Mouse (Mus musculus): ENCODE results near the gene Hoxd1.

The Hoxd1 gene

DNA sequence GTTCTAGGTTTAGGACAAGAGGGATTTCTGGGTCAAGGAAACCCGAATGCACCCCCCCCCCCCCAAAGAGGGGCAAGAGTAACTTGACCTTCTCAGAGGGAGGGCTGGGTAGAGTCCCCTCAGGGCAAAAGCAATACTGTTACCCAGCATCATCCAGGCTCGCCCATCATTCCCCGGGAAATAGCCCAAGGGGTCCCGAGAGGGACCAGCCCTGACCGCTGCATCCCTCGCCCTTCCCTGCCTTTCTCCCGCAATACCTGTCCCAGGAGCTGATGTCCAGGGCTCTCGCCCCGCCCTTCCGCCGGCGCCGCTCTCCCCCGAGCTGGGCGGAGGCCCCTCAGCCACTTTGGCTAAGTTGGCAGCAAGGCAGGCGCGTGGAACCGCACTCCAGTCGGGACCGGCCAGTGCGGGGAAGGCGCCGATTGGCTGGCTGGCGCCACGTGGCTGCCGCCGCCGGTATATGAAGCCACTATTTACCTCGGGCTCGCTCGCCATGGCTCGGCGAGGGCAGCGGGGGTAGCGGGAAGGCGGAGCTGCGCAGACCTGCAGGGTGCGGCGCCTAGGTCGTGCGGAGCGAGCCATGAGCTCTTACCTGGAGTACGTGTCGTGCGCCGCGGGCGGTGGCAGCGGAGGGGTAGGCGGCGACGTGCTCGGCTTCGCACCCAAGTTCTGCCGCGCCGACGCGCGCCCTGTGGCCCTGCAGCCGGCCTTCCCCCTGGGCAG, at the start of gene Hoxd1:
Gene Hoxd1 (plus strand): TSS at position 459 of the 723 bp plus-strand sequence.
- DNase-seq: no peak

DNA sequence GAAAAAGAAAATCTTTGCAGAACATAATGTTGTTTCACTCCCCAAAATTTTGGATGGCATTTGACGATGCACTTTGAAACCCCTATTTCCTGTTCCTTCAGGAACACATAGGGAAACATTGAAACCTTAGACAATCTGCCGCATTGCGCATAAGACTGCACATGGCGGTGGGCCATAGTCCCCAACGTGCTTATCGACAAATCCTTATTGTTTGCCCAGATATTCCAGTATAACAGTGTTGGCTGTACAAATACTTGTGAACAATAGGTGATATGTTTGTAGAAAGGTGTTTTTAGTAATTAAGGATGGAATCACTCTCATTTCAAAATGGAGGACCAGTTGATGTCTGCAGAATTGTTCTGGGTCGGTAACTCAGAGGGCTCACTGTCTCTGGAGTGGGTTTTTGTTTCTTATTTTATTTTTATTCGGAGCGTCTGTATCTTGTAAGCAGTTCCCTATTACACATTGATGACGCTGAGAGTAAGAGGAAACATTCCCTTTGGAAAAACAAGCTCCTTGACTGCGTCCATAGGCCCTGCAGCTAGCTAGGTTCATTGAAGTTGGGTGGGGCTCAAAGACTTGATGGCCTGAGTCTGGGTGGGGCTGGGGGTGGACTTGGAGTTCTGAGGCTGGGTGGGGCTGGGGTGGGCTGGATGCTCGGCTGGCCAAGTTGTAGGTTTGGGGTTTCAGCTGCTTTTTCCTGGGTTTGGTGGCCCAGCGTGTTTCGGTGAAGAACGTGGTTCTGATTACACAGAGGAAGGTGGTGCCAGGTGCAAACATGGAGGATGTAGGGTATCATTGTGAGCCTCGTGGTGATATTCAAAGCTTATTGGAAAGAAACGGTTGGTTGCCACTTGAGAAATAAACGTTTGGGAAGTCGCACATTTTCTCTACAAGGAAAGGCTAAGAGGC, 49.3 kb upstream of the Hoxd1 start:
- no peak for DNase-seq

DNA sequence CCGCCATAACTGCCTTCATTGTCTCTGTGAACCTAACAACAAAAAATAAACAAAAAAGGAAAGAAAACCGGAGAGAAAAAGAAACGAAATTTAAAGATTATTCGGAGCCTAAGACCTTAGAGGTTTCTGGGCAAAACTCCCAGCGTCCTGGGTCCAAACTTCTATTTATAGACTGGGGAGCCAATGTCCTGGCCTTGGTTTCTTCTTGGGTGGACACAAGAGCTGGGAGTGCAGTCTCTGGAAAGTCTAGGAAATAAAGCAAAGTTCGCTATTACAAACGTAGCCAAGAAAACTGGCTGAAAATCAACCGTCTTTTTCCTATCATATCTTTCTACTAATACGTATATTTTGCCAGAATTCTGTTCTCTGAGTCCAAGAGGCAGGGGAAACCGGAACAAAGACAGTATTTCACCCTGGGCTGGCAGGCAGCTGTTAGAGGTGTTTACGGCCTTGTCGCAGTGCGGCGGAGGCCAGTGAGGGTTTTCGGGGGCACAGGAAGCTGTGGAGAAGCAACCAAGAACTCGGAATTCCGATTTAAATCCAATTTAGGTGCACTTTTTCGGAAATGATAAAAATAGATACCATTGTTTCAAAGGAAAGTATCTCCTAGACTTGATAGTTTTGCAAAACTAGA, 48.5 kb upstream of the Hoxd1 start:
- DNase-seq: no peak

DNA sequence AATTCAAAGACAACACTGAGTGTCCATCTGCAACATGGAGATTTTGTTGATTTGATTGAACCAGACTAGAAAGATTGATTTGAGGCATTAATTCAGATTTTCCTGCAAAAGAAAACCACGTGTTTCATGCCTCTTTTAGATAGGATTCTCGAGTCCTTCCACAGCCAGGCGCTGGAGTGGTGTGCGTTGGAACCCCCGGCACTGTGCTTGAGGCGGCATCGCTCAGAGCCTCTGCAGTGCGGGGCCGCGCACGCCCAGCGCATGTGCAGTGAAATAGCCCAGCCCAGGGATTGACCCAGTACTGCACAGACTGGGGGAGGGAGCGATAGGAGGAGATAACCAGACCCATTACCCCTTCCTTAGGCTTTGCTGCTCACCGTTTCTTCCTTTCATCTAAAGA, 47.9 kb upstream of the Hoxd1 start:
- DNase-seq: no peak

DNA sequence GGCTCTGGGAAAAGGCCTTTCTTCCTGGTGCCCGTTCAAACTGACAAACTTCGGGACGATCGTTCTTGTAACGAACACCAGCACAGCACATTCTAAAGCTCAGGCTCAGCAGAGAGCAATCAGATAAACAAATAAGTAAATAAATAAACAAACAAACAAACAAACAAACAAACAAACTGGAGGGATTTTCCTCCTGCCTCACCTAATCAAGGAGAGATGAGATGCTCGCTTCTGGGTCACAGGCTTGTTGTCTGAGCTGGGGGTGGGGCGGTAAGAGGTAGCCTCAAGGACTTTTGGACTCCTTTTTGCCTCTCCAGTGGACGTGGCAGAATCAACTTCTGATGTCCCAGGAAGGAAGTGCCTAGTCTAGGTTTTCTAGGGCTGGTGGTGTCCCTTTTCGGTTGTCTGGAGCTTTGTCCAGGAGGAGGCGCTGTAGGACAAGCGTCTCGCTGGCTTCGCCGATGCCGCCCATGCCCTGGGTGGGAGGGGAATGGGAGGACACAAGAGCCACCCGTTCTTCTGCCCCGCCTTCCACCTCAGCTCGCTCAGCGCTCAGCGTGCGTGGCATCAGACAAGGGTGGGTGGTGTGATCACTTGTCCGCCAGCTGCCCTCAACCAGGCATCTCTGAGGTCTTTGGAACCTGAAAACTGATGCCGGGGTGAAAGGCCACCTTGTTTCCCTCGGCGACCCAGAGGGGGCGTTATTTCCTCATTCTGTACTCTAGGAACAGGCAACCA, 47.1 kb upstream of the Hoxd1 start:
- DNase-seq: peak; percentile 90

DNA sequence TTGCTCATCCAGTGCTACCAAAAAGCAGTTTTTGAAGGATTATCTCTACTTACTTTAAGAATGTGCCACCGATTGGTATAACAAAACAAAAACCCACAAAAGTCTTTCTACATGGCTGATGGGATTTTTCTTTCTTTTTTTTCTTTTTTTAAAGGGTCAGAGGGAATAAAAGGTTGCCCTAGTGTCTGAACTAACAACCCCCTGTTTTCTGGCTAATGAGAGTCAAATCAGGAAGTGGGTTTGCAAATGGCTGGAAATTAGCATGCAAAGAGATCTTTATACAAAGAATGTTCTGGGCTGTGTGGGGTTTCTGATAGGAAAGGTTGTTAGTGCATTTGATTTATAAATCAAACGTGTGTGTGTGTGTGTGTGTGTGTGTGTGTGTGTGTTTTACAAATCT, 42.4 kb upstream of the Hoxd1 start:
- no peak for DNase-seq

DNA sequence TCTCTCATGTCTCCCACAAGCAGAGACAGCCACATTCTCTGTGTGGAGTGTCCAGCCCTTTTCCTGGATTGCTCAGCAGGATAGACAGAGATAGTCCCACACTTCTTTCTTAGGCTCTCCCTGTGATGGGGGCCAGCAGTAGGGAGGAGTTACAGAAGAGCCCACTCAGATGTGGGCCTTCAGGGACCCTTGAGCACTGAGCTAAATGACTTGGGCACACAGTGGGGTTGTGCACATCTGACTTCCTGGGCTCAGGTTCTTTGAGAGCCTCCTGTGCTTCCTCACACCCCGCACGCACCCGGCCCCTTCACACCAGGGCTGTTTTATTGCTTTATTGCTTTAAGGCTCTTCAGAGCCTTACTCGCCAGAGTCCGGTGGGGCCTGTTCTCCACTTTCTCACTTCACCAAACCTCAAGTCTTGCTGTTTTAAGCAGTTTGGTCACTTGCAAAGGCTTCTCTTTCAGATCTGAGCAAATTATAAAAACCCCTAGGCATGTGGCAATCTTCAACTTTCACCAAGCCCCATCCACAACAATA, 41.8 kb upstream of the Hoxd1 start:
- DNase-seq: no peak

DNA sequence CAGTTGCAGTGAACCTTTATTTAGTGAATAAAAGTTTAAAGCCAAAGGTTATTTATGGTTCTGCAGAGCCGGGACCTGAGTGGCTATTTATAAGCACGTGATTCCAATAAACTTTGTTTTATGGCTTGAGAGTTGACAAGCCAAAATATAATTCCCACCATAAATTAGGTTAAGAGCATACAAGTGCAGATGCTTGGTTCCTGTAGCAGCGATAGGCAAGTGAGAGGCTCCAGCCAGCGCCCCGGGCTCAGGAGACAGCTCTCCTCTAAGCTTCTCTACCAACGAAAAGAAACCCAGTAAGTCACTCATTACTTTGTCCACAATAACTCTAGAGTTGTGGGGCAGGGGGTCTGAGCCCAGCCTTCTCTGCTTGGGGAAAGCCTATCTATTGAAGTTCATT, 40.9 kb upstream of the Hoxd1 start:
- DNase-seq: no peak

DNA sequence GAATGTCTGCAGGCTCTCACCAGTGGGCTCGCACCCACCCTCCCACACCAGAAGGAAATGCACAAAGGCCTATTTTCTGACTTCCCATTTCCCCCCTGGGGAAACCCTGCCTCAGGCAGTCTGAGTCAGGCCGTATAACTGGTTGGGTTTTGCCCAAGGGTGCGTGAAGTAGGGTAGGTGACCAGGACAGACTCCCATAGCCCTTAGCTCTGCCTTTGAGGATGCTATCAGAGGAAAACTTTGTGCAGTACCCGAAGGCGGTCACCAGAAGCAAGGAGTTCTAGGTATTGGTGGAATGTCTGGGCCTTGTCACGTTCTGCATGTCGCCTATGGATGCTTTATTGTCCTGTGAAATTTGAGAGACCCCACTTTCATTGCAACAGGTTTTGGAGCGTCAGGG, 39.8 kb upstream of the Hoxd1 start:
- DNase-seq: no peak

DNA sequence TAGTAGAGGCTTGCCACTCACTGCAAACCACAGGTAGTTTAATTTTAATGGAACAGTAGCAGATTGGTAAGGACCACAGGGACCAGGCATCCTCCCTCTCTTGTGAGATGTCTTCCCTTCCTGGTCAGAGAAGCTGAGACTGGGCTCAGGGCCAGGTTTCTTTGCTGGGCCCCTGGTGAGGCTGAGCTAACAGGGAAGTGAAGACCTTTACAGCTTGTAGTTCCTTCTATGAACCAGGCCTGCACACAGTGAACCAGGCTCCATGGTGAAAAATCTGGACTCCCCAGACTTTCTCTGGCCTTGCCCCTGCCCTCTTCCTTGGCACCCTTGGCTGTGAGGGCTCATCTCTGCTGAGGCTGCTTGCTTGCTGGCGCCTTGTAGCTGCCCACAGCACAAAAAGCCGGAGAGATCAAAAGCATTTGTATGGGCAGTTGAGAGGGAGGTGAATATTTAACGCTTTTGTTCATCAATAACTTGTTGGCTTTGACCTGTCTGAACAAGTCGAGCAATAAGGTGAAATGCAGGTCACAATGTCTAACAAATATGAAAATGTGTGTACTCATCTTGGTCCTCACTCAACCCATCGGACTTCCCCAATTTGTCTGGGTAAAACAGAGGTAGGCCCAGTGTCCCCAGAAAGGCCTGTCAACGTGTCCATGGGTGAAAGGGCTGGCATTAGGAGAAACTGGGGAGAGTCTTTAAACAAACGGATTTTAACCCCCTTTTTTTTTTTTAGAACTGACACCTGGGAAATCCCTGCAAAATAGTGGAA, 38.4 kb upstream of the Hoxd1 start:
- DNase-seq: no peak

DNA sequence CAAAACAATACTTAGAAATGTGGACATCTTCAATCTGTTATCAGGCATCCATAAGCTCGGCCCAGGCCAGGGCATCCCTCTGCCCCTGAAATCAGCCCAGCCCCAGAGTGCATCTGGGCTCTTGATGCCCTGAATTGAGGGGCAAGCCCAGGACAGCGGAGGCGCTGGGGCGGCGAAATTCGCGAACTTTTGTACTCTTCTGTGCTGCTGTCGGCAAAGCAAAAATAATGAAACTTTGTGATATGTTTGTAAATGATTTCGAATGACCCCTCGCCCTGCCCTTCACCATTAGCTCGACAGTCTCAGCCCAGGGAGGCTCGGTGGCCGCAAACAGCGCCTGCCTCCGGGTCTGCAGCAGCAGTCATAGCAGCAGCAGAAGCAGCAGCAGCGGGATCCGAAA, 37.6 kb upstream of the Hoxd1 start:
- no peak for DNase-seq

DNA sequence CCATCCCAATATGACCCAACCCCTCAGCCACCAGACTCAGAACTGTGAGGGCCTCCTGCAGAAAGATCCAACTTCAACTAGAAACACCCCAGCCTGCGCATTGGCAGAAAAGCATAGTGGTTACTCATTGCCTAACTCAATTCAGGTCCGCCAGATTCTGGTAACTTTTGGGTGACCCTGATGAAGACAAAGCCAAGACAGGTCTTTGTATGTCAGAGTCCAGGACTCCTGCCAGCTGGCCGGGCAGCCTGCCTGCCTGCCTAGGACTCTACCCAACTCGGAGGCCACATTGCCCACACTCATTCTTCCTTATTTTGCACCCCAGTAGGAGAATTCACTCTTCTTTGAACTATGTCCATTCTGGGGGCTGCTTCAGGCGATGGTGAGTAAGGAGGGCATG, 36.2 kb upstream of the Hoxd1 start, which contains the start of gene Gm28230:
Gene Gm28230 (plus strand): TSS at position 178 of the 400 bp plus-strand sequence.
- DNase-seq: no peak

DNA sequence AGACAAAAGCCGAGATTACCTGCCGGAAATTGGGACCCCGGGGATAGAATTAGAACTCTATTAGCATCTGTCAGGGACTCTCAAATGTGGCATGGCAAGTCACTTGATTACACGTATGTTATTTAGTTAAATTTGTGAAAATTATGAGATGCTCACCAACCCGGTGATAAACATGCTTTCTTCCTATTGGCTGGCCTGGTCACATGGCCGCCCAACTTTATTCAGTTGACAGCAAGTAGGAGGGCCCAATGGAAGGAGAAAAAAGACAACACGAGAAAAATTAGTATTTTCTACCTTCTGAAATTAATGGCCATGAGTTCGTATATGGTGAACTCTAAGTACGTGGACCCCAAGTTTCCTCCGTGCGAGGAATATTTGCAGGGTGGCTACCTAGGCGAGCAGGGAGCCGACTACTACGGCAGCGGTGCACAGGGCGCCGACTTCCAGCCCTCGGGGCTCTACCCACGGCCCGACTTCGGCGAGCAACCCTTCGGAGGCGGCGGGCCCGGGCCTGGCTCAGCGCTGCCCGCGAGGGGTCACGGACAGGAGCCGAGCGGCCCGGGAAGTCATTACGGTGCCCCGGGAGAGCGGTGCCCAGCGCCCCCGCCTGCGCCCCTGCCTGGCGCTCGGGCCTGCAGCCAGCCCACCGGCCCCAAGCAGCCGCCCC, 35.7 kb upstream of the Hoxd1 start:
- DNase-seq: no peak

DNA sequence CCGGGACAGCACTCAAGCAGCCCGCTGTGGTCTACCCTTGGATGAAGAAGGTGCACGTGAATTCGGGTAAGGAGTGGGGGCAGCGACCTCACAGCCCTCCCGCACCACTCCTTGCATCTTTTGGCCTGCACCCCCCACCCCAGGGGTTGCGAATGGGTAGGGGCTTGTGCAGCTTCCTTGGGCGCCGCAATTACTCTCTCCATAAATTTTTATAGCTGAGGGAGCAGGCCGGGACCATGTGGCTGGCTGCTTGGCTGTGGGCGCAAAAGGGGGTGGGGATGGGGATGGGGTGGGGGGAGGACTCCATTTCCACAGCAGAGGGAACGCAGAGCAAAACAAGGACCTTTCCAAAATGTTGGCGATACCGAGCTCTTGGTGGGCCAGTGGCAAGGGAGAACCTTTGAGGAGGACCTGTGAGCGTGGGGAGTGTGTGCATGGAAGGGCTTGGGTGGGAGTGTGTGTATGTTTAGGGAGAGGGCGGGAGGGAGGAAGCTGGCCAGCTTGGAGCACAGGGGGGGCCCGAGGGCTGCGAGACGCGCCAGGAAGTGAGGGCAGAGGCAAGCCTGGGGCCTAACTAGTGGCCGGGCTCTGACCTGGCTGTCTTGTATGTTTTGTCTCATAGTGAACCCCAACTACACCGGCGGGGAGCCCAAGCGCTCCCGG, 35.0 kb upstream of the Hoxd1 start:
- no peak for DNase-seq

DNA sequence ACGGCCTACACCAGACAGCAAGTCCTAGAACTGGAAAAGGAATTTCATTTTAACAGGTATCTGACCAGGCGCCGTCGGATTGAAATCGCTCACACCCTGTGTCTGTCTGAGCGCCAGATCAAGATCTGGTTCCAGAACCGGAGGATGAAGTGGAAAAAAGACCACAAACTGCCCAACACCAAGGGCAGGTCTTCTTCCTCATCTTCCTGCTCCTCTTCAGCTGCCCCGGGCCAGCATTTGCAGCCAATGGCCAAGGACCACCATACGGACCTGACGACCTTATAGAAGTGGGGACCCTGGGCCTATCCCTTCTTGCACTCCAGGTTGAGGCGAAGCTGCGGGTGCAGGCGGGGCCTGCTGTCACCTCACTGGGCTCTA, 34.5 kb upstream of the Hoxd1 start:
- no peak for DNase-seq

DNA sequence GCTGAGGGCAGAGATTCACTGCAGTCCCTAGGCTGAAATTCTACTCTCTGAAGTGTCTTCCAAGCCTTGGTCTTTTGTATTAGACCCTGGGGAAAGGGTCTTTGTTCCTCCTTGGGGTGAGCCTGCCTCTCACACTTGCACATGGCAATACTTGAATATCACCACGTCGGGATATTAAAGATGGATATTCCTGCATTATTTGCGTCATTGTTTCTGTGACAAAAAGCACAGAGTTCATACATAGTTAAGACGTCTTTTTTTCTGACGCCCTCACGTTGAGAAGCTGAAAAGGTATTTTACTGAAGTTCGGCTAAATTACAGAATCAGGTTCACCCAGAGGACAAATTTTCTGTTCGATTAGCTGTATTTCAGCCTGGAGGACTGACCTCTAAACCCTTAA, 32.4 kb upstream of the Hoxd1 start:
- no peak for DNase-seq

DNA sequence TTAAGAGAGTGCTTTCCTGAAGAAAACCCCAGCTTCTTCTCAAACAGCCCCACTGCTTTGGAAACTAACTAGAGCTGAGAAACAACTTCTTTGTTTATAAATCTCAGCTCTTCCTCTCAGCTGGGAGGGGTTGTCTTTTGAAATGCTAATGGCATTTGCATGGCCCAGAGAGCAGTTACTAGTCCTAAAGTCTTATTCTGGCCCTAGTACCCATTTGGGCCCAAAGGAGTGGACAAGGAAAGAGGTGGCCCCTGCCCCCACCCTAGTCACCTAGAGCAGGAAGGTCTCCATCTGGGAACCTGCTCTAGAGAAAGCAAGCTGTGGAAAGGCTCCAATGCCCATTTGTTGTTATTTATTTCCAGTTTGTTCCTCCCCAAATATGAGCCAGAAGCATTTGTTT, 31.7 kb upstream of the Hoxd1 start:
- no peak for DNase-seq

DNA sequence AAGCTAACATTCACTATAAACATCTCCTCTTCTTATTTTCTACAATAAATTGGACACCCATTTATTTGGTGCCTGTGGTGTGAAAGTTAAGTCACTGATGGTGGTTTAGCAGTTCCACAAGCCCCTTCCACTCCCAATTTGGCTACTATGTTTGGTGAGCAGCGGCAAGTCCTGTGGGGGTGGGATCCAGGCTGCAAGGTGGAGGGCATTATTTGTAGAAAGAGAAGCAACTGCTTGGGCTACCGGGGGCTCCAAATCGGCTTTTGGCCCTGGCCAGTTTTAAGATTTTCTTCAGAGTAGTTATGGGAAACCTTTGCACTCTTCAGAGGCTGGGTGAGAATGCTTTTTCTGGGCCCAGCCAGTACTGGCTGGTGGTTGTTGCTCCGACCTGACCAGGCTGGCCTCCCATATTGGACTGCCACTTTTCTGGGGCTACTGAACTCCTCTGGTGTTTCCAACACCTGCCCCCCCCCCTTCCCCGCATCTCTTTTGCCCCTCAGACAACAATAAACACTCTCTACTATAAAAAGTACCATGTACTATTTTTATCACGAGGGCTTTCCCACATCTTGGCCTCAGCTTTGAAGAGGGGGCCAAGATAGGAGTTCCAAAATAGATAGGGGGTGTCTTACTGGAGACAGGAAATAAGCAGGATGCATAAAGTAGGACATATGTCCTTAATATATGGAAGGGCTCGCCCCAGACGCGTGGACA, 30.8 kb upstream of the Hoxd1 start:
- DNase-seq: no peak

DNA sequence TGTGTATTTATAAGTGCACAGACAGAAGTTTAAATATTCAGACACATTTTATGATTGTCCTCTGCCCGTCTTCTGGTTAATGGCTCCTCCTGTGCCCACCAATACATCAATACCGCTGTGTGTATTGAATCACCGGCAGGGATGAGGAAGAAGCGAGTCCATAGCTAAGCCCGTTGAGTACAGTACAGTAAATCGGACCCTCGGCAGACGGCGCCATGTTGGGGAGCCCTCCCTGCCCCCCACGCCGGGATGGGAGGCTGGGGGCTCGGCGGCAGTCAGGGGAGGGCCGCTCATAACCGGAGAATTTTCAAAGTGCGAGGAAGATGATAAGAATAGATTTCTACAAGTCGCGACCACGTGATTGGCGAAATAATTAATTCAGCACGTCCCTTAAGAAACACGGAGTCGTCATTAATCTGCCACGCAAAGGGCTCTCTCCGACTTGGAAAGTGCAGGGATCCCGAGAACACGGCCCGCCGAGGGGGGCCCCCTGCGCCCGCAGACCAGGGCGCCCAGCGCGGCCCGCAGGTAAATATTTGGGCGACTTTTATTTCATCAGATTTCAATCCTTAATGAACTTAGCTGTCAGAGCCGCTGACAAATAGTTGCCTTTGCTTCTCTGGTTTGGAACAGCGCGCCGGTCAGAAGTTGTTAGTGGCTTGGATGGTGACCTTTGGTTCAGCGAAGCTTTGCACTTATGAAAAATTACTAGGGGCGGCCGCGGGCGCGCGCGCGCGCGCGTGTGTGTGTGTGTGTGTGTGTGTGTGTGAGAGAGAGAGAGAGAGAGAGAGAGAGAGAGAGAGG, 30.1 kb upstream of the Hoxd1 start:
- DNase-seq: no peak
